Mouse (Mus musculus): ENCODE measurements around the gene Chil1. TPM values are rescaled to one million over a fixed set of nuclear protein-coding genes. Genes with fewer than 3 reads are reported as not detected.

Chil1 gene
- total RNA-seq, 2 experiments from 2014 or later, result 0.64 to 1.8 TPM

DNA sequence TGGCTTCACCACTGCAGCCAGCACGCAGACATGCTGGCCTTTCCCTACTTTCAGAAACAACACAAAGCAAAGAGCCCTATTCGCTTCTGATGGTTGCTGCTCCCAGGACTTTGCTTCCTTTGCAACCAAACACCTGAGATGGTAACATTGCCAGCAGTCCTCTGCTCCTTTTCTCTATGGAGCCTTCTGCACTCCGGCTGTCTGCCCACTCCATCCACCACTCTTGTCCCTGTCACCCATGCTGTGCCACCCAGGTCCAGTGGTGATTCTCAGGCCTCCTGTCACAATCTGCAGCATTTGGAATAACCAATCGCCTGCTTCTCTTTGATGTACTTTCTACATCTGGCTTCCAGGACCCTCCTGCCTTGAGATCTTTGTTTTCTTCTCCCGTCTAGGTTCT, 43.4 kb downstream of the Chil1 start:
- intact Hi-C loops (cut with DNase I), result no loop called here

DNA sequence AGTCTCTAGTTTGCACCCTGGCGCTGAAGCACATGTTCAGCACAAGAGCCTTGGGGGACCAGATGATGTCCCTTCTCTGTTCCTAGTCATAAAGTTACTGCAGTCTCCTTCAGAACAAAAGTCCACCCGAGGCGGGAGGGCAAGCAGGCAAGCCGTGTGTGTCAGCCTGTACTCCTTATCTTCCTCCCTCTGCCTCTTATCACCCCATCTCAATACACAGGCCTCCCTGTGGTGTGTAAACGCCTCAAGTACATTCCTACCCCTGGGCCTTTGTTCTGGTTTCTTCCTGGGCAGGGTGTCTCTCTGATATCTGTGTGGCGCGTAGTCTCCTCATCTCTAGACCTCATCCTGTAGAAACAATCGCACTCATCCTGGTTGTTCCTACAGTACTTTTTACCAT, 44.8 kb downstream of the Chil1 start:
- intact Hi-C loops (cut with DNase I), result no loop called here
- no peak for DNase-seq

More for the DNA sequence above, 43.4 kb downstream of the Chil1 start:
- no peak for DNase-seq

DNA sequence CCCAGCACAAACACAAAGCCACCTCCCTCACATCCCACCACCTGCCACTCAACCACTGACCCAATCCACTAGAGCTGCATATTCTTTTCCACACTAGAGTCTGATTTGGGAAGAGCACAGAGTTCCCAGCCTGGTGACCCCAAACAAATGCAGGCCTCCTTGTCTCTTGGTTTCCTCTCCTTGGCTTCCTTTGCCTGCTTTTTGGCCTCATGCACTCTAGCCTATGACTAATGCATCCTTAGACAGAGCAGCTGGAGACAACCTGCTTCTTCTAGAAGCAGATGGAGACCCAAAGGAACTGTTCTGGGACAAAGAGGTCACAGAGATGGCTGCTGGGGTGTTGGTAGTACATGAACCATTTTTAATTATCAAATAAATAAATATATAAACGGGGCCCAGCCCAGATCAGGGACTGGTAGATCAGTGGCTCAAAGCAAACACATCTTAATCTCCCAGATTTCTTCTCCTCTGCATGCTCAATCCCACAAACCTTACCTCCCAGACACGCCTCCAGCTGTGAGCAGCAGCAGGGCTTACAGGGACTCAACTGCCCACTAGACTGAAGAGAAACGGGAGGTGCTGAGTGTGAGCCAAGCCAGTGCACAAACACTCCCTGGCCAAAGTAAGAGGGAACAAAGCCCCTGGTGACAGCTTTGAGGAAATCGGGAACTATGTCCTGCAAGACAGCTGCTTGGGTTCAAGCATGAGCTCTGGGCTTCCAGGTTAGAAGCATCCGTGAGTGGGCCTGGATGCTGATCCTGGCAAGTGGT, 48.0 kb downstream of the Chil1 start:
- DNase-seq, result no peak
- intact Hi-C loops (cut with DNase I), result no loop called here

DNA sequence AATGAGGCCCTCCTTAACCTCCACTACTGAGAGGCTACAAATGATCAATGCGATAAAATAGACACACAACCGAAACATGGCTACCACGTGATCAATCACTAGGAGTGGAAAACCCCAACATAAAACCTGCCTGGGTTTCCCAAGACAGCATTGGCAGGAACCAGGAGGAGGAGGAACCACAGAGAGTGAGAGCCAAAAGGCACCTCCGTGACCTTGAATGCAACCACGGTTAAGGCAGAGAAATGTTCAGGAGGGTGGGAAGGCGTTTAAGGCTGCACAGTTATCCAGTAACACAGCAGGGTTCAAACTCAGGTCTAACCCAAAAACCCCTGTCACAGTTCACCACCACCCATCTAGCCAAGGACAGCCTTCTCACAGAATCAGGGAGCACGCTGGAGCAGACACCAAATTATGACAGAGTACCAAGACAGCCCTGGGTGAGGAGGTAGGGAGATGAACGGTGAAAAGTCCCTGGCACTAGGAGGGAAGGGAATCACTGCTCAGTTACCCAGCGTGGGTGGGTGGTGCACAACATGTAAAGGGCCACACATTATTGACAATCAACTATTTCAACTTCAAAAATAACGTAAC, 48.8 kb downstream of the Chil1 start:
- intact Hi-C loops (cut with DNase I), result no loop called here
- DNase-seq, result no peak

DNA sequence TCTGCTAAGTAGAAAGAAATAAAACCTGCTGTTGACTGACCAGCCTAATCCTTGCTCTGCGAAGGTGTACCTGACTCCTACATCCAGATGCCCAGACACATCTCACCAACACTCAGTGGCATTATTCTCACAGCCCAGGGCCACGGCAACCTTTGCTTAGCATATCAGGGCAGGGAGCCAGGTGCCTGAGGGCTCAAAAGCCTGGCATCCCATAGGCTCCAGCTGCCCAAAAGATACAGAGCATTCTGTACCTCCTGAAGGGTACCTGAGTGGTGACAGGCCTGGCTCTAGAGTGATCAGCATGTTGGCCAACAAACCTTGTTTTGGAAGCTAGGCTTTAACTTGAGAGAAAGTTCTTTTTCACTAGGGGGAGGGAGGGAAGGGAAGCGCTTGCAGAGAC, 49.3 kb downstream of the Chil1 start:
- no peak for DNase-seq
- intact Hi-C loops (cut with DNase I), result no loop called here

DNA sequence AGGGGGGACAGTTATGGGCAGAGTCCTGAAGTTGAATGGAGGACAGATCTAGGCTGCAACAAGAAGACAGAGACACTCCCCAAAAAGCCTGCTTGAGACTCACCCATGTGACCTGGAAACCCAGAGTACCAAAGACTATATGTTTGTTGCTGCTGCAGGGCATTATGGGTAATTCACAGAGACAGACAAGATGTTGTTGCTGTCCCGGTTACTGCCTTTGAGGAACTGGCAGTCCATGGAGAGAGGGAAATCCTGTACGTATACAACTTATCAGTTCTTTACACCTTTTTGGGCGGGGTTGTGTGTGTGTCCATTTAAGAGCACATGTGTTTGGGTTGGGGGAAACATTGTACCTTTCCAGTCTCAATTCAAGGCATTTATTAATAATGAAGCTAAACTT, 49.7 kb downstream of the Chil1 start:
- intact Hi-C loops (cut with DNase I), result no loop called here
- no peak for DNase-seq

DNA sequence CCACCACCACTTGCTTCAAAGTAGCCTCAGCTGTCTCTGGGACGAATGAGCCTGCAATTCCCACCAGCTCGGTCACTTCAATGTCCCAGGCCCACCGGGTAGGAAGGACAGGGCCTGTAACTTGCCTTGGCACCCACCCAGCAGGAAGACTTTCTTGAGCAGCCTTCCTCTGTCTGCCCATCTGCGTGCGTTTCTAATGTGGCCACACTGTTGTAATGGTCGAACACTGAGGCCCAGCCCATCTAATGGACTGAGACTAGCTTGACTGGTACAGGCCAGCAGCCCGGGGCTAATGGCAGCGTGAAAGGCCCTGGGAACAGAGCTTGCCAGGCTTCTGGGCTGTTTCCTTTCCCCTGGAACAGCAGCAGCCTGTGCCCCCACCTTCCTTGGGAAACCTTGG, 50.4 kb downstream of the Chil1 start:
- no peak for DNase-seq
- intact Hi-C loops (cut with DNase I), result no loop called here

DNA sequence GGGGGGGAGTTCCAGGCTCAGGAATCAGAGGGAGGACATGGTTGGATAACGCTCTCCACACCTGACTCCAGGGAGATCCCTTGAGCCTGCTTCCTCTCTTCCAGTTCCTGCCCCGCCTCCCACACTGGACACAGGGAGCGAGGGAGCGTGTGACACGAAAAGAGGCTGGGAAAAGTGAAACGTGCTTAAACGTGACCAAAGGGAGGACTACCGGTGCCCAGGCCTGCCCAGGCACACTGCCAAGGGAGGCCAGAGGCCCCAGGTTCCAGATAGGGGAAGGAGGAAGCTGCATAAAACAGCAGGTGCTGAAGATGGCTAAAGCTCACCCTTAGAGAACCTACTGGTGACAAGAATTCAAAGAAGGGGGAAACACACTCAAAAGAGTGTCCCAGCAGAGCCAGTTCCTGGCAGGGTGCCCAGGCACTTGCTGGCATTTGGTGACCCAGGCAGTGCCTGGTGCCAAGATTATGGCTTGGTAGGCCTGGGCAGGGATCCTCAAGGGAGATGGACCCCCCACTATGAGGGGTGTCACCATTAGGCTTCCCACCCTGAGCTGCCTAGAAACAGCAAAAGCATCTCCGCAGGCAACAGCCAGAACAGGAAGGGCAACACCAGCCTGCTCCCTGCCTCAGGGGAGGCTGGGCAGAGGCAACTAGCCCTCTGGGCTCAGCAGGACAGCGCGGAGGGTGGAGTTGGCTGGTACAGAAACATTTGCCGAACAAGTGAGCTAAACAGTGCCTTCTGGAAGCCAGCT, 51.0 kb downstream of the Chil1 start:
- no peak for DNase-seq
- intact Hi-C loops (cut with DNase I), result no loop called here

DNA sequence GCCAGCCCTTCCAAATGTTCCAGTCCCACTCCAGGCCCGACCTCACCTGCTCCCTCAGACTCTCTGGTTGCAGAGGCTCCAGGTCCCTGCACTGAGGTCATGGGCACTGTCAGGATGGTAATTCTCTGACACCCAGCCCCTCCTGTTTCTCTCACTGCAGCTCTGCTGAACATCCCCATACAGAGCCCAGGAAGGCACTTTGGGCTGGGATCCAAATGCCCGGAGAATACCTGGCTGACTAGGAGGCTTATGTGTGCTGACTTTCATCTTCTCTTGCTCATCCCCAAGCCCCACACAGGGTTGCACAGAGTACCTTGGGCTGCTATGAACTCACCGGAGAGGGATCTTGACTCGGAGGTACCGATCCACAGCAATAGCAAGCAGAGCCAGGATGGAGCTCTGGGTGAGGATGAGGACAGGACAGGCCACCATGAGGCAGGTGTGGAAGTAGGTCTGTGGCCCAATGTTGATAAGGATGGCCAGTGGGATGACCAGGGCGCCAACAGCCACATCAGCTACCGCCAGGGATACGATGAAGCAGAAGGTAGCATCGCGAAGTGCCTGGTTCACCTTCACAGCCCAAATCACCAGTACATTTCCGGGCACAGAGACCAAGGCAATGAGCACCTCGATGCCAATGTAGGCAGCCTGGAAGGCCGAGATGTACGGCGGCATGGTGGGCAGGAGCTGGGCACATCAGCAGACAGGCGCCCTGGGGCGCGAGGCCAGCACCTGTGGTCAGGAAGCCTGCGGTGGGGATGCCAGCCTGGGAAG, 51.9 kb downstream of the Chil1 start:
- intact Hi-C loops (cut with DNase I), result no loop called here
- DNase-seq, result no peak

DNA sequence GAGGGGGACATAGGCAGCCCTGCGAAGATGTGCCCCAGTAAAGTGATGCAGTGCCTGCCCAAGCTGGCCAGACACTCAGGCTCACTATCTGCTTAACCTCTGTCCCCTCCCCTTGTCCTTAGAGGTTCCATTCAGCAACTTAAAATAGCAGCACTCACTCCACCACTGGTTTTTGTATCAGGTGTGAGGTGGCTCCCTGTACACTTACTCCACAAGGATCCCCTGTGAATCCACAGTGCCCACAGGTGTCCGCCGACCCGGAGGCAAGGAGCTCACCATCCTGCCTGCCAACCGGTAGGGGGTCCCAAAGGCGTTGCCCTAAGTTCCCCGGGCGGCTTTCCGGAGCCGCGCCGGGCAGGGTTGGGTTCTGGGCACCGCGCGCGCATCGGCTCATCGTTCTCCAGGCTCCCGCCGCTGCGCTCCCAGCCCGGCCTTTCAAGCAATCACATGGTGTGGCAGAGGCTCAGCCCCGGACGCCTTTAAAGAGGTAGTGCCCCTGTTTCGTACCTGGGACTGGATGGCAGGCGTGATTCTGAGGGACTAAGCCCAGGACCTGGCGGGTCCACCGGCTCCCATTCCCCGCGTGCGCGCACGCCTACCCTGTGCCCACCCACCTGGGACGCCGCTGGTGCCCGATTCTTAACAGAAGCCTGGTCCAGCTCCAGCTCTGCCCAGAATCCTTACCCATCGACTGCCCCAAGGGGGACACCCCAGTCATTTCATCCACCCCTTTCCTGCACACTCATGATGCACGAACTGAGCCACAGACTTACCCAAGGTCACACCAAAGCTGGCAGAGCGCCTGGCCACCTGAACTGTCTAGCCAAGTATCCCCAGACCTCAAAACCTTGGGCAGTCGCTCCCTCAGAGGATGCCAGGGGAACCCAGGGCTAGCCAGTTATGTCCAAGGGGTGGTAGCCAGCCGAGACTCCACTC, 52.7 kb downstream of the Chil1 start:
- intact Hi-C loops (cut with DNase I), result no loop called here
- no peak for DNase-seq

DNA sequence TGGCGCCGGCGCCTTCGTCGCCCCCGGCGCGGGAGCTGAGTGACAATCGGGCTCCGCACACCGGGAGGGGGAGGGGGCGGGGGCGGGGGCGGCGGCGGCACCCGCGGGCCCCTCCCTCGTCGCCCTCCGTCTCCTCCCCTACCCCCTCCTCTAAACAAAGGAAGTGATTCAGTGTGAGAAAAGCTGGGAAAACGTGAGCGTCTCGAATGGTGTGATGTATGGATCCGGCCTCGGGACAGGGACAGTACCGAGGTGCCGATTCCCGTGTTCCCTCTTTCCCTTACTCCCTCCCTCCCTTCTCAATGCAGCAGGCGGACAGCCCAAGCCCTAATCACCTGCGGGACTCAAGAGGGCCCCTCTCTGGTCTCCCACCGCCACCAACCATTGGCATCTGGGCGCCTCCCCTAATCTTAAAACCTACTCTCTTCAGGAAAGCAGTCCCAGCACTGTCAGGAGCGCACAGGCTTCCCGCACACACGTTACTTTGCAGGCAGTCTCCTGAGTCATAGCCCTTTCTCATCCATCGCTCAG, 53.5 kb downstream of the Chil1 start, which contains the start of gene Adora1:
Gene Adora1 (minus strand): TSS at position 41 of the 531 bp plus-strand sequence.
- intact Hi-C loops (cut with DNase I), result no loop called here
- DNase-seq, result no peak

DNA sequence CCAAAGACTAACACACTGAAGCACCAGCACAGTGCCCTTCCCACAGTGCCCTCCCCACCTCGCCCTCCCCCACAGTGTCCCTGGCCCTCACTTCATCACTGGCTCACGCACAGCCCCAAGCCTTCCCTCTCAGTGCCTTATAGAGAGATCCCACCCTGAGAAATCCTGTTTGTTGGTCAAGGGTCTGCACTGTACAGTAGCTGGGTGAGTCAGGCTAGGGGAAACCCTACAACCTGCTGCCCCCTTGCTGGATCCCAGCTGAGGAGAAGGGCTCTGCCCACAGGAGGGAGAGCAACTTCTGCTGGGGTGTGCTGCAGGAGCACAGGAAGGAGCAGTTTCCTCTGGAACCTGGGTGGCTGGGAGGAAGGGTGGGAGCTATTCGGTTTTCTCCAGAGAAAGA, 54.2 kb downstream of the Chil1 start:
- intact Hi-C loops (cut with DNase I), result no loop called here
- no peak for DNase-seq

DNA sequence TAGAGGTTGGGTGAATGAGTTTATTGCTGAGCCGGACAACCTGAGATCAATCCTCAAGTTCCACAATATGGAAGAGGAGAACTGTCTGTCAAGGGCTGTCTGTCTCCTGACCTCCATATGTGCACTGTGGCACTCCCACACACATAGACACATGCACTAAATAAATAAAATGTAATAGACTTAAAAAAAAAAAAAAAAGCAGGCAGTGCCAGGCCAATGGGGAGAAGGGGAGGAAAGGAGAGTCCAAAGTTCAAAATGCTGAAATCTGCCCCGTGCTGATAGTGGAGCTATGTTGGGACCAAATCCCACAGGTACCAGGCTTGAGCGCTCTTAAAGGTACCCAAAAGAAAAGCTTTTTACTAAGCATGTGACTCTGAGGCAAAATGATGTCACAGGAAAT, 55.5 kb downstream of the Chil1 start:
- intact Hi-C loops (cut with DNase I), result no loop called here
- DNase-seq, result no peak

Other genes with a start within 250 kb of the Chil1 start
- 10 to 100 TPM; 80.2 to 86.9 TPM for gene Fmod, start 144.9 kb upstream of the Chil1 start, total RNA-seq (2021)
- 10 to 100 TPM; 31.5 to 54.9 TPM for gene Btg2, start 103.1 kb upstream of the Chil1 start, total RNA-seq (2021)
- not detected for gene Chit1, start 70.9 kb upstream of the Chil1 start, total RNA-seq (2021)
- gene Mybph, start 11.3 kb downstream of the Chil1 start, total RNA-seq (2021), result 100 to 1,000 TPM; 547 to 589 TPM
- gene Adora1, start 53.3 kb downstream of the Chil1 start, total RNA-seq (2021), result under 1 TPM; 0.33 to 0.59 TPM
- gene Myog, start 107.8 kb downstream of the Chil1 start, total RNA-seq (2021), result 10 to 100 TPM; 20.1 to 20.9 TPM
- gene Ppfia4, start 150.8 kb downstream of the Chil1 start, total RNA-seq (2021), result 1 to 10 TPM in 1 of 2 experiments, under 1 TPM in 1; 0.99 to 1.2 TPM
- gene Tmem183a, start 179.8 kb downstream of the Chil1 start, total RNA-seq (2021), result 10 to 100 TPM; 11.6 to 16.9 TPM
- not detected for gene 4933406M09Rik, start 203.8 kb downstream of the Chil1 start, total RNA-seq (2021)
- 10 to 100 TPM; 76.6 to 96.3 TPM for gene Cyb5r1, start 223.4 kb downstream of the Chil1 start, total RNA-seq (2021)
- gene Adipor1, start 233.2 kb downstream of the Chil1 start, total RNA-seq (2021), result 100 to 1,000 TPM; 158 to 166 TPM

Measured in gastrocnemius, postnatal 36 days (tissue).